Mouse (Mus musculus) adrenal gland, adult 18-20 months (tissue): ENCODE data around the gene Arid4b. TPM values are rescaled to one million over a fixed set of nuclear protein-coding genes. Genes with fewer than 3 reads are reported as not detected.

Experiments
- DNase-seq, 2 experiments: peaks; one replicate each; pipeline ENCODE4 v3.0.0; 2021 to 2022; ENCODE audit warnings: low spot score in 2 of 2
- total RNA-seq, 2 experiments: library from RNA; stranded (reverse); gene quantifications; 1 replicate in 1 of 2; 2 replicates in 1 of 2; pipeline ENCODE4 v1.2.3; 2021

The Arid4b gene
- total RNA-seq, 2 experiments from 2014 or later, result 24.8 to 39.1 TPM

- no peak for DNase-seq
Measured at GRCm38 (mm10) chr13:14059582-14059981, 3.5 kb upstream of the Arid4b start.

- DNase-seq, result no peak
Measured at GRCm38 (mm10) chr13:14062209-14063012, 621 bp upstream of the Arid4b start.

- no peak for DNase-seq
Measured at GRCm38 (mm10) chr13:14063942-14064271, 875 bp downstream of the Arid4b start.

- peak; percentile 37 to 46 for DNase-seq
Measured at GRCm38 (mm10) chr13:14064341-14065027, 1.5 kb downstream of the Arid4b start.

GRCm38 (mm10) chr13:14065028-14065380 lies 2.0 kb downstream of the Arid4b start:
- DNase-seq, result no peak

GRCm38 (mm10) chr13:14065701-14066100 lies 2.7 kb downstream of the Arid4b start:
- no peak for DNase-seq

GRCm38 (mm10) chr13:14068035-14068434 lies 5.0 kb downstream of the Arid4b start:
- DNase-seq, result no peak

GRCm38 (mm10) chr13:14069291-14069690 lies 6.3 kb downstream of the Arid4b start:
- DNase-seq, result no peak

GRCm38 (mm10) chr13:14074371-14074770 lies 11.3 kb downstream of the Arid4b start:
- DNase-seq, result no peak

GRCm38 (mm10) chr13:14075326-14075725 lies 12.3 kb downstream of the Arid4b start:
- no peak for DNase-seq

GRCm38 (mm10) chr13:14088669-14089068 lies 25.6 kb downstream of the Arid4b start:
- DNase-seq, result no peak

- no peak for DNase-seq
Measured at GRCm38 (mm10) chr13:14103026-14103425, 40.0 kb downstream of the Arid4b start.

- no peak for DNase-seq
Measured at GRCm38 (mm10) chr13:14110154-14110873, 47.3 kb downstream of the Arid4b start.

GRCm38 (mm10) chr13:14111146-14111545 lies 48.1 kb downstream of the Arid4b start:
- no peak for DNase-seq

- no peak for DNase-seq
Measured at GRCm38 (mm10) chr13:14113746-14114528, 50.9 kb downstream of the Arid4b start.

GRCm38 (mm10) chr13:14115805-14116204 lies 52.8 kb downstream of the Arid4b start:
- DNase-seq, result no peak

GRCm38 (mm10) chr13:14131651-14132050 lies 68.6 kb downstream of the Arid4b start:
- no peak for DNase-seq

GRCm38 (mm10) chr13:14142294-14142966 lies 79.4 kb downstream of the Arid4b start:
- no peak for DNase-seq

- DNase-seq, result no peak
Measured at GRCm38 (mm10) chr13:14177989-14178388, 115.0 kb downstream of the Arid4b start.

GRCm38 (mm10) chr13:14179669-14180068 lies 116.6 kb downstream of the Arid4b start:
- DNase-seq, result no peak

- DNase-seq, result no peak
Measured at GRCm38 (mm10) chr13:14245946-14246345, 182.9 kb downstream of the Arid4b start.
